Mouse (Mus musculus) kidney, adult 11 months (tissue): ENCODE data around the gene Tmeff1.
A peak's percentile ranks its signal among the peaks of the same experiment; 100 is the strongest.

ENCODE experiments used
- DNase-seq: peaks from one replicate; pipeline ENCODE4 v3.0.0; 2022

The Tmeff1 gene

DNA sequence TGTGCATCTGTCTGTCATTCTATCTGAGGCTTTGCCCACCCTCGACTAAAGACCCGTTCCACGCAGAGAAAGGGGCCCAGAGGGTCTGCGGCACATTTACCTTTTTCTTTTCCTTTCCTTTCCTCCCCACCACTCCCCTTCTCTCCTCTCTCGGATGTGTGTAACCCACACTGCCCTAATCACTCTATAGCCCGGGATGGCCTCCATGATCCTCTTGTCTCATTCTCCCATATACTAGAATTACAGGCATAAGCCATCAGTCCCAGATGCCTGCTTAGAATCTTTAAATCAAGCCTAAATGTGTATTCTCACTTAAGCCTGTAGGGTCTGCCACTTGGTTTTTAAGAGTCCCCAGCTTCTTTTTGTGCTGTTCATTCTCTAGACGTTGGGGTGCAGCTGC is 8.6 kb upstream of the Tmeff1 start:
- DNase-seq: no peak

DNA sequence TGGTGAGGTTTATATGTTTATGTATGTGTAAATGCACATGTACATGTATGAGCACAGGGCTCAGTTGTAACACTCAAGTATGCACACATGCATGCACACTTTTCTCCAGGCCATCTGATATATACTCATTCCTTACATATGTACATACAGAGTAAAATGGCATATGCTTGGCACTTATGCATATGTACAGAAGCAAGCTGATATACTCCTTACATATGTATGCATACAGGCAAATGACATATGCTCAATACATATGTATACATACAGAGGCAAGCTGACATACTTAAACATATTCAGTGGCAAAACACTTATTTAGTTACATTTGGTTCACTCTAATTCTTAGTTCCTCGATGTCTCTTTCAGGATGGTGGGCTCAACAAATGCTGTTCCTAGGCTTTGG is 7.1 kb upstream of the Tmeff1 start:
- DNase-seq: no peak

DNA sequence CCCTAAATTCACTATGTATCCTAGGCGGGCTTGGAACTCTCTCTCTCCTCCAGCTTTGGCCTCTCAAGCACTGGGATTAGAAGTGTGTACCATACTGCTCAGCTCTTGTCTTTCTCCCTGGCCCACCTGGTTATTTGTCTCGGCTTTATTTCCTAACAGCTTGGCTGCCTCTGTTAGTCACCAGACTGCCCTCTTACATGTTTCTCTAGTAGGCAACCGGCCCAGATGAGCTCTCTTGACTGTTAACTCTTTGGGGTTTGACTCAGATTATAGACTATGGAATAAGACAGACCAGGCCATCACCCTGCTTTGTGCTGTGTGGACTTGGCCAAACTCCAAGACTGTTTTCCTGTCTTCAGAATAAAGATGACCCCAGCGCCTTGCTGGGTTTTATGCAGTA is 6.6 kb upstream of the Tmeff1 start:
- DNase-seq: no peak

DNA sequence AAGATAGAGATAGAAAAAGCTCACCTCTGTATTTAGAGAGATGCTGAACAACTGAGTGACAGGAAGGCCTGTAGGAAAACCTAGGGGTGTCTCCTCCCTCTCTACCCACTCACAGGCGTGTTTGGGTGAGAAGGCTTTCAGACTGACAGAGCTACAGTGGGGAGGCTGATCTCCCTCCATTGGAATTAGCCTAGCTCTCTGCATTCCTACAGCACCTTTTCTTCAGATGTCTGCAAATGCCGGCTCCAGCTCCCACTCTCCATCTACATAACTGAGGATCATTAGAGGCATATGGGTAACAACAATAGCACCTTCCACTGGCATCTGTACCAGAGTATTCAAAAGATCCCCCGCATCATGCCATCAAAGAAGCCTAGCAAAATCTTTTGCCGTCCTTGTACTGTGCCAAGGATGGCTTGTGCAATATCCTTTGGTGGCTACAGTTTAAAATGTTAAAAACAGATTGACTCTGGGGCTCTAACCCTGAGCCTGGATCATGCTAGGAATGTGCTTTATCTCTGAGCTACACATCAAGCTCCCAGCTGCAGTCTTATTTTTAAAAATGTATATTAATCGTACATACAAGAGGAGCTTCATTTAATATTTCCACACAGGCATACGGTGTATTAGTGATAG is 5.4 kb upstream of the Tmeff1 start:
- DNase-seq: no peak

DNA sequence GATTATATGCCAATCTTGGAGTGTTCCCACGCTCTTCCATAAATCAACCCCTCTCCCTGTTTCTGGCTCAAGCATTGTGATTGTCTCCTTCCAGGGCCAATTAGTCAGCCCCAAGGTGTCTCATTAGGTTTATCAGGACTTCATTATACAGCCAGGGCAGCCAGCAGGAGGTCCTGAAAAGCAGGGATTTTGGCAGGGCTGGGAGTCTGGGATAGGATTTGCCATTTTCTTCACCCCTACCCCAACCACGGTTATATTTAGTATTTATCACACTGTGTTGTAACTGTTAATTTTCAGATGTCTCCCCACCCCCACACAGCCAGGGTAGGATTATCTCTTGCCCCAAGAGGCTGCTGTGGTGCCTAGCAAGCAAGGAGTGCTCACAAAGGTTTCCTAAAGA is 3.8 kb upstream of the Tmeff1 start:
- no peak for DNase-seq

DNA sequence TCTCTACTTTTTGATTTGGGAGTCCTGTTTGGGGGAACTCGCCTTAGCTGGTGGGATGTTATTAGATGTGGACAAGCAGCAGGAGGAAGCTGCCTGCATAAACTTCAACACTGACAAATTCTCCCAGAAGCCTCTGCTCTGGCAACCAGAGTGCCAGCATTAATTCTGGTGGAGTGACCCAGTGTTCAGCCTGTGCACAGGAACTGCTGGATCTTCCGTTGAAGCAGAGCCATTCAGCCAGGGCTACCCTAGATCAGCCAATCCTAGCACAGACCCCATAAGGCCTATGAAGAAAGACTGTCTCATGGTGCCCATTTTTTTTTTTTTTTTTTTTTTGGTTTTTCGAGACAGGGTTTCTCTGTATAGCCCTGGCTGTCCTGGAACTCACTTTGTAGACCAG is 3.0 kb upstream of the Tmeff1 start:
- no peak for DNase-seq

DNA sequence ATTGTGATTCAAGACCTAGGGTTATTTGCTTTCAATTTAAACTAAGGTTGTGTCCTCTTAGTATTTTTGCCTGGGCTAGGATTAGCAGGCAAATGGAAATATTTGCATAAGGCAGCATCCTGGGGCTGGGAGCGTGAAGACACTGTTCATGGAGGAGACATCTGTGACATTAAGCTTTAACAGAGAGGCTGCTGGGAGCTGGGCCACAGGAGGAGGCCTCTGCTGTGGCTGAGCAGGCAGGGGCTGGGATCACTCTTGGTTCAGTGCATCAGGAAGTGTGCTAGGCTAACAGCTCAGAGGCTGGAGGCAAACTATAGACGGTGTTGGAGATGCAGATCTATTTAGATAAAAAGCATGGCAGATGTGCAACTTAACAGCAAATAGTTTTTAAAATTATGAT is 2.0 kb upstream of the Tmeff1 start:
- DNase-seq: no peak

DNA sequence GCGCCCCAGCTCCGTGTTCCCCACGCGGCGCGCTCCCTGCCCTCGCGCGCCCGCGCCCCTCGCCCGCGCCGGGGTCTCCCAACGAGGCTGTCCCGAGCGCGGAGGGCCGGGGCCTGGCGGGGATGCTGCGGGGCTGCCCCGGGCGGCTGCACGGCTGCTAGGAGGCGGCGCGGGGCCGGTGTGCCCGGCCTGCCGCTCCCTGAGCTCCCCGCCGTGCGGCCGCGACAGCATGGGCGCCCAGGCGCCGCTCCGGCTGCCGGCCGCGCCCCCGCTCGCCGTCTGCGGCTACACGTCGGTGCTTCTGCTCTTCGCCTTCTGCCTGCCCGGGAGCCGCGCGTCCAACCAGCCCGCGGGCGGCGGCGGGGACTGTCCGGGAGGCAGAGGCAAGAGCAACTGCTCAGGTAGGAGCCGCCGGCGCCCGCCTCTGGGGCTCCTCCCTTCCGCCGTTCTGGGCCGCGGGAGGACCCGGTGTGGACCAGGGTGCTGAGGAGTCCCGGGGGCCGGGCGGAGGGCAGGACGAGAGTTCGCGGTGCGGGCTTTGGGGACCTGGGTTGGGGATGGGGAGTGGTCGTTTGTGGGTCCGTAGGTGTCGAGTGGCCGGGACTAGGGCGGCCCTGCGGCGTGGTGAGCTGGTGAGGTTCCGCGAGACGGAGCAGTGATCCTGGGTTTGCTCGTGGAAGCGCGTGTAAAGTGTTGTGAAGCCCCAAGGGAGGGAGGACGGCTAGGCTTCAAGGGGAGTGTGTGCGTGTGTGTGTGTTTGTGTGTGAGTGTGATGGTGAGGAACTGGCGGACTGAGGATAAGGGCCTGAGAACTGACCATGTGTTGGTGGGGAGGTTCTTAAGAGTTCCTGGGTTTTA is 496 bp downstream of the Tmeff1 start:
- peak; percentile 23 for DNase-seq

DNA sequence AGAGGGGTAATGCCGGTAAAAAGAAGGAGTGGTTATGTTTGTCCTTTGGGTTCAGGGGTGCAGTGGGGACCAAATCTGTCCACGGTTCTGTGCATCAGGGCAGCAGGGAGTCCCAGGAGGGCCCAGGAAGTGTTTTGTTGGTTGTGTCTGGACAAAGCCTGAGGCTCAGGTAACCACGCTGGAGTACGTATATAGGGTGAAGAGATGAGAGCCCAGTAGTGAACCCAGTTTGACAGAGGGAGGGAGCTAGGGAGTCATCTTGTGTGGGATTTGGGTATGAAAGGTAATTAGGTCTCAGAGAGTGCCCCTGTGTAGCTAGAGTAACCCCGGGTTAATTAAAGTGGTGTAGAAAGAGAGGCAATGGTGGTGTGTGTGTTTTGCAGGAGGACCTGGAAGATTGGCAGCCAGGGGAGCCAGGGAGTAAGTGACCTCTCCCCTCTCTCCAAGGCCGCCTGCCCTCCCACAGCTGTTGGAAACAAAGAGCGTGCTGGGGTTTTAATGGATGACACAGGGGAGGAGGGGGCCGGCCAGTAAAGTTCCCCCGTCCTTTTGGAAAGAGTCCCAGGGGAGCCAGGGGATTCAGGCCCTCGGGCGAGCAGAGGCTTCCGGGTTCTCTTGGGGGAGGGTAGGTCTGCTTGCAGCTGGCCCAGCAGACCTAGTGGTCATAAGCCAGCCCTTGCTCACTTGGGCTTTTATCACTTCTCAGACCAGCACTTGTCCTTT is 1.3 kb downstream of the Tmeff1 start:
- DNase-seq: no peak

DNA sequence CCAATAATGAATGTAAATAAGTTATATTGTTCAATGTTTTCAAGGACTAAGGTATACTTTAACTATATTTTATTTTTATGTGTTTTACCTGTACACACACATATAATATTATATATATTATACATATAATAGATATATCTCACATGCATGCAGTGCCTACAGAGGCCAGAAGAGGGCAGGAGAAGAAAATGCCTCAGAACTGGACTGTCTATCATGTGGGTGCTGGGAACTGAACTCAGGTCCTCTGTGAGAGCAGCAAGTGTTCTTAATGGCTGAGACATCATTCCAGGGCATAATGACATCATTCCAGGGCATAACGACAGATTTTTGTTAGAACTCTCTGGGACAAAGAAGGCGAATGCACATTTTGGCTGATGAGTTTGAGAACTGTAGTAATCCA is 2.6 kb downstream of the Tmeff1 start:
- DNase-seq: no peak

DNA sequence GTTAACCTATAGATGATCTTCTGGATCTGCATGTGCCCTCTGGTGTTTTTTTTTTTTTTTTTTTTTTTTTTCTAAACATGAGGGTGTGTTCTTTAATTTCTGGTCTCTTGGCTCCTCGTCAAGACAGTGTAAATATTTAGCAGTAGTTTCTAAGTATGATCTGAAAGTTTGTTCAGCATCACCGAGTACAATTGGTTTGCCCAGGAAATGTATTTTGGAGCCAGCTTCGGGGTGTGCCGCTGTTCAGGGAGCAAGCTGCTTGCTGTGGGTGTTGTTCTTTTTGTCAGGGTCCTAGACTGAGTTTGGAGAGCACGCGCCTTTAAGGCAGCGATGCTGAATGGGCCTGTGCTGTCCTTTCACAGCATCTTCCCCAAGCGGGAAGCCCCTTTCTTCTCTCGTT is 3.6 kb downstream of the Tmeff1 start:
- DNase-seq: no peak

DNA sequence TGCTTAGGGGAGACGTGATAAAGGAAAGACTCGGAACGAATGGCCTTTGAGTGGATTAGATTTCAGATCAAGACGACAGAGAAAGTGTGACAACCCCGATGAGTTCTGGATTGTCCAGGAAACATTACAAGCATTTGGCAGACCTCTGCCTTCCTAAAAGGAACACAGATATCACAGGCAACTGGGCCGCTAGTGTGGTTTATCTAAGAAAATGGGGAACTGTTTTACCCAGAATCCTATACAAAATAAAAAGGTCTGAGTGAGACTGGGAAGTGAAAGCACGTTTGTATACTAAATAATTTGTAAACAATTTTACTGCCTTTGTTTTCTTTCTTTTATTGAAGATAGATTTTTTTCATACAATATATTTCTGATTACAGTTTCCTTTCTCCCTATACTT is 5.9 kb downstream of the Tmeff1 start:
- DNase-seq: no peak

DNA sequence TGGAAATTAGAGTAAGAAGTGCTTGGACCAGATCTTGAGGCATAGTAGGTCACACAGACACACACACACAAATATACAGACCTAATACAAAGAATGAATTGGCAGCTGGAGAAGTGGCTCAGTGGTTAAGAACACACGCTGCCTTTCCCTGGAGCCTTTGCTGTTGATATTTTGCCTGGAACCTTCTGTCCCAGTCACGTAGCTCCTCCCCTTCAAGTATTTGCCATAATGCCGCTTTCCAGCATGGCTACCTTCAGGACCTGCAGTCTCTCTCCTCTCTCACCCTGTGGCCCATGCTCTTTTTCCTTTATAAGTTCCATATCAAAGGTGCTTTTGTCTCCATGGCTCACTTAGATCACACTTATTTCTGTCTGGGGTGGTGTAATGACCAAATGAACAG is 6.4 kb downstream of the Tmeff1 start:
- DNase-seq: no peak

DNA sequence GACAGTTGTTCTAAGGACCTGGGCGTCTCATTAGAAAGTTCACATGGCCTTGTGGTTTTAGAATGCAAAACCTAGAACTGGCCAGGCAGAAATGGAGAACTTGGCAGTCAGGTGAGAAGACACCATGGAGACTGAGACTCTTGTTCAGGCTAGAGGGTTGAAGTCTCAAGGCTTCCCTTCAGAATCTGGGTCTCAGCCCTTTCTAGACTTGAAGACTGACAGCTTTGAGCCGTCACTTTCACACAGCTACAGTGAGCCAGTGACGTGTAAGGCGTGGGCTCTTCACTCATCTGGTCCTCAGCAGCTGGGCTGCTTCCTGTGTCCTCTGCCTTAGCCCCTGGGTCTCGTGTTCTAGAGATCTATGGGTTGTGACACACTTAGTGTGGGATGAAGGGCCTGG is 7.4 kb downstream of the Tmeff1 start:
- no peak for DNase-seq

DNA sequence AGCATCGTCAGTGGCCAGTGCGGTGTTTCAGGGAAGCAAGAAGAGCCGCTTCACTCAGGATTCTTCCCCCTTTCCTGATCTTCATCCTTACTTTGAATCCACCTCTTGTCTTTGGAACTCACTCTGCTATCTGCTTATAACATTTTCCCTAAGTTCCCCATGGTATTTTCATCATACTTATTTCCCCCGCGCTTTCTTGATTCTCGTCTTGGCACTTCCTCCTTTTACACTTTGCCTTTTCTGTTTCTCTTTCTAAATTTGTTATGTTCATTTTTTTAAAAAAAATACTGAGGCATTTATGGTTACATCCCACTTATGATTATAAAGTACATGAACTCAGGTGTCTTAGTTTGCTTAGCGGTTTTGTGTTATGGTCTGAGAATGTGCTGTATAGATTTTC is 7.9 kb downstream of the Tmeff1 start:
- no peak for DNase-seq

DNA sequence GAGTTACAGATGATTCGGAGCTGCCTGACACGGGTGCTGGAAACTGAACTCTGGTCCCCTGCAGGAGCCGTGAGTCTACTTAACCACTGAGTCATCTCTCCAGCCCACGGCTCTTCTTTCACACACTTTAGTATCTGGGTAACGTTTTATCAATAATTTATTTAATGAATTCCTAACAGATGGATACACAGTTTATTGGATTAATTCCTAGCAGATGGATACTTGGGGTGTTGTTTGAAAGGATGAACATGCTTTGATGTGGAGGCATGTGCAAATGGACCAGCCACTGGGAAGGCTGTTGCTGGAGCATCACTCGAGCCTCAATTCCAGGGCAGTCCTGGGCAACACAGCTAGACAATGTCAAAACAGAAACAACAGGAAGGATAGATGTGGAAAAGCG is 11.1 kb downstream of the Tmeff1 start:
- DNase-seq: no peak

DNA sequence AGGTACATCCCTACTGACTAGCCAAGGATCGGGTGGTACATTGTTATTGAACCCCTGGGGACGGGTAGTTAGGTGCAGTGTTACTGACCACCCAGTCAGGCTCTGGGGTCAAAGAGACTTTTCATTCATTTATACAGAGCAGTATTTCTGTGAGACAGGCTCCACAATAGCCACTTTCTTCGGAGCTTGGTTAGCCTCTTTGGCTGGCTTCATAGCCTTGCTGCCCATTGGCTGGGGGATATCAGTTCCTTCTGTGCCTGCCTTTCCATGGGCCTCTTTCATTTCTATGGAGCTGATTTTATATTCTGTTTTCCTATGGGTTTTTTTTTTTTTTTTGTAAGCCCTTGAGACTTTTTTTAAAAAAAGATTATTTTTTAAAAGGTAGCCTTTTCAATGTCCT is 20.7 kb downstream of the Tmeff1 start:
- DNase-seq: no peak

DNA sequence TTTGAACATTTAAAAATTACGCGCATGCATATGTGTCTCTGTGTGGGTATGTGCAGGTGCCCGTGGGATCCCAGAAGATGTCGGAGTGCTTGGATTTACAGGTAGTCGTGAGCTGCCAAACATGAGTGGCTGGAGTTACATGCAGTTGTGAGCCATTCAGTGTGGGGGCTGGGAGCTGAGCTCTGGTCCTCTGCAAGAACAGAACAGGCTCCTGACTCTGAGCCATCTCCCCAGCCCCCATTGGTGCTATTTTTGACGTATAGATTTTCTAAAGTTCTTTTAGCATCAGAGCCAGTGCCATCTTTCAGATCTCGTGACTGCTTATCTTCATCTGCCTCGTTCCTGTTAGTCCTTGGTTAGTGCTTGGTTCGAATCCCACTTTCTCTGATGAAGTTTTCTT is 24.5 kb downstream of the Tmeff1 start:
- no peak for DNase-seq

DNA sequence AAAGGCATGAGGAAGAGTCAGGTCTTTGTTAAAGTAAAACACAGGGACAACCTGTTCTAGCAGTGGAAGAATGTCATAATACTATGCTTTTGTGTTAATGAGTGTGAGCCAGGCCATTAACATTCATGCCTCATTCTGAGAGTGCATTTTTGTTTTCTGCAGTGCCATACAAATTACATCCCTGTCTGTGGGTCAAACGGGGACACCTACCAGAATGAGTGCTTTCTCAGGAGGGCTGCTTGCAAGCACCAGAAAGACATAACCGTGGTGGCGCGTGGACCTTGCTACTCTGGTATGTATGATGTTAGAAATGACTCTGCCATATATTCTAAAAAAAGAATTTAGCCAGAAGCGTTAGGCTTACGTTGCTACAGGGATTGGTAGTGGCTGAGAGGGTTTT is 25.3 kb downstream of the Tmeff1 start:
- no peak for DNase-seq

DNA sequence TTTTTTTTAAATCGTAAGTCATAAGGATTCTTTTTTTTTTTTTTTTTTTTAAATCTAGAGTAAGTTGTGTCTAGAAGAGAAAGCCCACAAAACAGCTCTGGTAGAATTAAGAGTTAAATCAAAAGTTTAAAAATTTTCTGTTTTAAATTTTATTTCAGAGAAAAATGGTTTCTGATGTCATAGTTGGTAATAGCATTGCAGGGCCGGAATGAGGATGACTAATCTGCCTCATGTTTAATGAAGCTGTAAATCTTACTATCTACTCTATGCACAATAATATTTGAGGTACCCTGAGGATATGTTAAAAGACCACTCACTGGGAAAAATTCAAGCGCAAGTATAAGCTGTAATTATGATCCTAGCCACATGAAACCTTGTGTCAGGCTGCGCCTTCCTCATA is 30.5 kb downstream of the Tmeff1 start:
- DNase-seq: no peak

DNA sequence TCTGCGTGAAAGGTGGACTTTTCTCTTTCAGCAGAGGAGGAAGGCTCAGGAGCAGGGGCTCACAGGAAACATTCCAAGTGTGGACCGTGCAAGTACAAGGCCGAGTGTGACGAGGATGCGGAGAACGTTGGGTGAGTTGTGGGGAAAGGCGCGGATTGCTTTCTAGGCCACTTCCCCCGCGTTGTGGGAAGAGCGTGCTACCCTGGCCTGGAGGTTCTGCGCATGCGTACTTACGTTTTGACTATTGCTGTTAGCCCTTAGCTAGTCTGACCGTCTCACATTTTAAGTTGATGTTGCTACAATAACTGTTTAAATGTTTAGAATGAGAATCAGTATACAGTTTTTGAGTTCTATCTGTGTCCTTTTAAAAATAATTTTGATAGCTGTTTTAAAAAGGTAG is 32.2 kb downstream of the Tmeff1 start:
- no peak for DNase-seq

DNA sequence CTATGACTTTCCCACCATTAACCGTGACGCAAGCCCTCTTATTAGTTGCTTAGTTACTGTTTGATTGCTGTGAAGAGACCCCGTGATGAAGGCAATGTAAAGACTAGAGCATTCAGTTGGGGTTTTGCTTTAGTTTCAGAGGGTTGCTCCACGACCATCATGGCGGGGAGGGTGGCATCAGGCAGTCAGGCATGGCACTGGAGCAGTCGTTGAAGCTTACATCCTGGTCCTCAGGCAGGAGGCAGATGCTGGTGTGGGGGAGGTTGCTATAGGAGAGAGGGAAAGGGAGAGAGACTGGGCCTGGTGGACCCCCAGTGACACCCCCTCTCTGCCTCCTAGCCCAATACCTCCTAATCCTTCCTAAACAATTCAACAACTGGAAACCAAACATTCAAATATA is 35.1 kb downstream of the Tmeff1 start:
- DNase-seq: no peak

DNA sequence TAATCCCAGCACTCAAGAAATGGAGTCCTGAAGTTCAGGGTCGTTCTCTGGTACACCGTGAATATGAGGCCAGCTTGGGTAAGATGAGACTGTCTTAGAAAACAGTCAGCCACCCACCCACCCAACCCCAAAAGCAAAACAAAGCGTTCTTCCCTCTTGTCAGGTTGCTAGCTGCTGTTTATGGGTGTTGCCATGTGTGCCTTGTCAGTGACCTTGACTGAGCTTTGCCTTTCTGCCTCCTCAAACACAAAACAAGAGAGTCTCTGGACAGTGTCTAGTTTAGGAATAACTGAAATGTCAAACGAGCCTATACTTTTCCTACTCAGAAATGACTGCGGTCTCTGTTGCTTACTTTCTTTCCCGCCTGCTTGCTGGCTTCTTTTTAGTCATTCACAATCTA is 37.3 kb downstream of the Tmeff1 start:
- no peak for DNase-seq

DNA sequence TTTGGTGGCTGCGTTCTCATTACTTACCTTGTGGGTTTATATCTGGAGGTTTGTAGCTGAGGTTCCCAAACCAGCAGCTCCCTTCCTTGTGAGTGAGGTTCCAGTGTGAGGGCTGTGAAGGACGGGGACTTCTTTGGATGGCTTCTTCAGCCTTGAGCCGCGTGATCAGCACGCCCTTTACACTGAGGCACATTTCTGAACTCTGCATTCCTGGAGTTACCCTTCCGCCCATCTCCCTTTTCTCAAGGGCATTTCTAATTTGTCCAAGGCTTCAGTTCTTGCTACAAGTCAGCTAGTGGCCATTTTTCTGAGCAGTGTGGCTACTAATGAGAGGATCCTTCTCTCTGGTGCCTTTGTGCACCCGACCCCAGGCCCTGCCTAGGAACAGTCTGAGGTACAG is 38.0 kb downstream of the Tmeff1 start:
- no peak for DNase-seq
